Mouse (Mus musculus) testis, adult 2 months (tissue): ENCODE results near the gene 1700015G11Rik. TPM values are rescaled to one million over a fixed set of nuclear protein-coding genes. Genes with fewer than 3 reads are reported as not detected.

ENCODE experiments used
- H3K27ac ChIP-seq: fragments of 200-500 bp; 2 replicates; pipeline ENCODE4 v1.5.1; 2012; ENCODE audit warnings: low read depth, low read length; ENCODE audit not compliant: control insufficient read depth, insufficient read depth
- H3K27me3 ChIP-seq: fragments of 200-500 bp; 2 replicates; pipeline ENCODE4 v1.6.1; 2012; ENCODE audit warnings: mild to moderate bottlenecking, low read length, moderate library complexity; ENCODE audit not compliant: control insufficient read depth, insufficient read depth
- H3K36me3 ChIP-seq: fragments of 200-500 bp; 2 replicates; pipeline ENCODE4 v1.6.1; 2012; ENCODE audit warnings: mild to moderate bottlenecking, low read length; ENCODE audit not compliant: control insufficient read depth, insufficient read depth
- H3K4me1 ChIP-seq: fragments of 200-500 bp; 2 replicates; pipeline ENCODE4 v1.6.1; 2012; ENCODE audit warnings: low read length; ENCODE audit not compliant: control insufficient read depth, insufficient read depth
- H3K4me3 ChIP-seq: fragments of 200-500 bp; 2 replicates; pipeline ENCODE4 v1.5.1; 2012; ENCODE audit warnings: low read depth, mild to moderate bottlenecking, low read length, moderate library complexity, mixed read lengths; ENCODE audit not compliant: control insufficient read depth
- CTCF ChIP-seq: fragments of 200-500 bp; IDR thresholded peaks from 2 replicates; pipeline ENCODE4 v1.5.1; 2012; ENCODE audit warnings: low read depth, mild to moderate bottlenecking, inconsistent platforms, low read length, moderate library complexity; ENCODE audit not compliant: control insufficient read depth, insufficient read depth, insufficient replicate concordance
- POLR2A ChIP-seq: fragments of 200-500 bp; IDR thresholded peaks from 2 replicates; pipeline ENCODE4 v1.6.1; 2012; ENCODE audit warnings: low read depth, mild to moderate bottlenecking, inconsistent platforms, low read length, moderate library complexity; ENCODE audit not compliant: control insufficient read depth
- polyA plus RNA-seq: library from polyadenylated mRNA; depleted of rRNA; stranded (reverse); fragments of >200 nt; gene quantifications from 2 replicates; pipeline ENCODE4 v1.2.3, GENCODE M21; 2012; rRNA removed

Gene 1700015G11Rik
- polyA plus RNA-seq, 1 experiment = 386 TPM

- H3K36me3 ChIP-seq = no peaks in the 10 kb centered on the region
- H3K27me3 ChIP-seq = no peaks in the 10 kb centered on the region
- no peak overlapping the region for H3K27ac ChIP-seq
- H3K4me1 ChIP-seq = no peaks in the 10 kb centered on the region
- no peak for TF ChIP-seq POLR2A
- TF ChIP-seq CTCF = no peak
- no peak overlapping the region for H3K4me3 ChIP-seq
These were observed 47.9 kb downstream of the 1700015G11Rik start for GRCm38 (mm10) chr7:51967581-51967980.

- Histone ChIP-seq H3K27ac (no peak overlapping the region), H3K4me3 (no peak overlapping the region), H3K27me3 (no peaks in the 10 kb centered on the region), H3K4me1 (no peaks in the 10 kb centered on the region), H3K36me3 (no peaks in the 10 kb centered on the region)
- TF ChIP-seq CTCF (no peak), POLR2A (no peak)
These were observed 50.8 kb downstream of the 1700015G11Rik start for GRCm38 (mm10) chr7:51964681-51965080.

- TF ChIP-seq POLR2A (no peak), CTCF (no peak)
- Histone ChIP-seq H3K36me3 (no peaks in the 10 kb centered on the region), H3K4me3 (no peak overlapping the region), H3K27ac (no peak overlapping the region), H3K27me3 (no peaks in the 10 kb centered on the region), H3K4me1 (no peaks in the 10 kb centered on the region)
These were observed 53.1 kb downstream of the 1700015G11Rik start for GRCm38 (mm10) chr7:51962219-51962952.

Other genes with a start within 250 kb of the 1700015G11Rik start
- 3.9 and 4.7 TPM in 2 replicates for gene Gas2, start 153.7 kb downstream of the 1700015G11Rik start, polyA plus RNA-seq
- gene Fancf, start 153.5 kb downstream of the 1700015G11Rik start, polyA plus RNA-seq = 1.3 and 1.7 TPM in 2 replicates
- gene Svip, start 9.7 kb downstream of the 1700015G11Rik start, polyA plus RNA-seq = 262 and 276 TPM in 2 replicates